Mouse (Mus musculus) neural tube, embryonic 13.5 days (tissue): ENCODE data around the gene Plscr3. TPM values are rescaled to one million over a fixed set of nuclear protein-coding genes. Genes with fewer than 3 reads are reported as not detected.

Source experiments
- ATAC-seq: fragments of 200-750 bp; cut with Nextera tagmentation; 2 replicates; pipeline ENCODE4 v1.8.0; 2017; ENCODE audit warnings: low read depth, mild to moderate bottlenecking, moderate TSS enrichment, moderate library complexity
- H3K27ac ChIP-seq: fragments of 300-500 bp; sonication (generic); replicated peaks from 2 replicates; pipeline ENCODE4 v1.5.1; 2015; ENCODE audit warnings: moderate library complexity, mild to moderate bottlenecking, inconsistent platforms
- H3K27me3 ChIP-seq: fragments of 300-500 bp; sonication (generic); 2 replicates; pipeline ENCODE4 v1.6.1; 2015; ENCODE audit warnings: mild to moderate bottlenecking, inconsistent platforms
- H3K36me3 ChIP-seq: fragments of 300-500 bp; sonication (generic); 2 replicates; pipeline ENCODE4 v1.6.1; 2015; ENCODE audit warnings: mild to moderate bottlenecking, inconsistent platforms
- H3K4me1 ChIP-seq: fragments of 300-500 bp; sonication (generic); replicated peaks from 2 replicates; pipeline ENCODE4 v1.6.1; 2015; ENCODE audit warnings: inconsistent platforms
- H3K4me2 ChIP-seq: fragments of 300-500 bp; sonication (generic); 2 replicates; pipeline ENCODE4 v1.6.1; 2015; ENCODE audit warnings: inconsistent platforms, mild to moderate bottlenecking, moderate library complexity
- H3K4me3 ChIP-seq: fragments of 300-500 bp; sonication (generic); 2 replicates; pipeline ENCODE4 v1.5.1; 2015; ENCODE audit warnings: mild to moderate bottlenecking, inconsistent platforms
- H3K9ac ChIP-seq: fragments of 300-500 bp; sonication (generic); 2 replicates; pipeline ENCODE4 v1.6.1; 2015; ENCODE audit warnings: moderate library complexity, mild to moderate bottlenecking, inconsistent platforms
- H3K9me3 ChIP-seq: fragments of 300-500 bp; sonication (generic); 2 replicates; pipeline ENCODE4 v1.6.1; 2016; ENCODE audit warnings: inconsistent platforms
- WGBS: fragments of 180-500 bp; shearing (Covaris S2); methylation state at CpG from one replicate; pipeline ENCODE4 v1.1.7; 2015; 5-methylcytosine and 5-hydroxymethylcytosine counted together
- polyA plus RNA-seq: library from polyadenylated mRNA; unstranded; fragments of >200 nt; fragmentation: Nextera tagmentation; extraction: Ambion mirVana; gene quantifications from 2 replicates; pipeline ENCODE4 v1.2.1, GENCODE M21; 2015

Plscr3 gene
- polyA plus RNA-seq, result 62.5 and 65.6 TPM in 2 replicates

- WGBS, result under 1% methylated on average over 36 of the region's 38 CpGs
- Histone ChIP-seq H3K4me3 (peak within 1 kb of the TSS; percentile 73), H3K9me3 (no peaks in the 10 kb centered on the region), H3K4me2 (peak within 1 kb of the TSS; percentile 95), H3K4me1 (peaks cover 49% of the 10 kb centered on the region), H3K9ac (peak within 1 kb of the TSS; percentile 92), H3K27me3 (no peaks in the 10 kb centered on the region), H3K27ac (peak within 1 kb of the TSS; percentile 98), H3K36me3 (peaks cover 32% of the 10 kb centered on the region)
- ATAC-seq, result peak; percentile 92
Measured at GRCm38 (mm10) chr11:69846198-69846680, at the start of gene Plscr3. Gene Plscr3 (plus strand): TSS chr11:69846376.

GRCm38 (mm10) chr11:69797924-69798323, 48.3 kb upstream of the Plscr3 start:
- H3K27me3 ChIP-seq, result peaks cover 42% of the 10 kb centered on the region
- WGBS, result 67% methylated on average over 7 of the region's 7 CpGs
- 0 out of 2 replicates have a peak, but pooled peaks cover 4% of the 10 kb centered on the region for H3K36me3 ChIP-seq
- H3K4me3 ChIP-seq, result no peak overlapping the region
- H3K4me1 ChIP-seq, result peaks cover 58% of the 10 kb centered on the region
- no peaks in the 10 kb centered on the region for H3K9me3 ChIP-seq
- H3K9ac ChIP-seq, result no peak overlapping the region
- H3K27ac ChIP-seq, result no peak overlapping the region
- ATAC-seq, result no peak
- H3K4me2 ChIP-seq, result no peak overlapping the region

- WGBS, result 14% methylated on average over 12 of the region's 12 CpGs
- no peak for ATAC-seq
Measured at GRCm38 (mm10) chr11:69799394-69800137, 46.6 kb upstream of the Plscr3 start.

GRCm38 (mm10) chr11:69800138-69800391, 46.1 kb upstream of the Plscr3 start:
- Histone ChIP-seq H3K36me3 (0 out of 2 replicates have a peak, but pooled peaks cover 4% of the 10 kb centered on the region), H3K27me3 (peaks cover 39% of the 10 kb centered on the region), H3K4me3 (peak overlapping the region; percentile 60), H3K9ac (peak overlapping the region; percentile 82), H3K9me3 (no peaks in the 10 kb centered on the region), H3K27ac (peak overlapping the region; percentile 94), H3K4me1 (peaks cover 79% of the 10 kb centered on the region), H3K4me2 (peak overlapping the region; percentile 96)
- under 1% methylated on average over 11 of the region's 11 CpGs for WGBS
- peak; percentile 12; the same call in 1 of the 2 replicates for ATAC-seq

More at GRCm38 (mm10) chr11:69799394-69800137, 46.6 kb upstream of the Plscr3 start:
- Histone ChIP-seq H3K4me3 (peak overlapping the region; percentile 60), H3K36me3 (0 out of 2 replicates have a peak, but pooled peaks cover 4% of the 10 kb centered on the region), H3K27me3 (peaks cover 35% of the 10 kb centered on the region), H3K4me1 (peaks cover 74% of the 10 kb centered on the region), H3K27ac (peak overlapping the region; percentile 94), H3K4me2 (peak overlapping the region; percentile 96), H3K9me3 (no peaks in the 10 kb centered on the region), H3K9ac (peak overlapping the region; percentile 82)

GRCm38 (mm10) chr11:69800392-69801197, 45.6 kb upstream of the Plscr3 start:
- Histone ChIP-seq H3K4me3 (peak overlapping the region; percentile 60), H3K36me3 (0 out of 2 replicates have a peak, but pooled peaks cover 4% of the 10 kb centered on the region), H3K4me1 (peaks cover 78% of the 10 kb centered on the region), H3K27ac (peak overlapping the region; percentile 94), H3K9ac (peak overlapping the region; percentile 82), H3K9me3 (no peaks in the 10 kb centered on the region), H3K27me3 (peaks cover 44% of the 10 kb centered on the region), H3K4me2 (peak overlapping the region; percentile 96)
- WGBS, result under 1% methylated on average over 36 of the region's 36 CpGs
- ATAC-seq, result peak; percentile 72

GRCm38 (mm10) chr11:69801379-69801977, 44.7 kb upstream of the Plscr3 start, which contains the start of gene Fgf11:
Gene Fgf11 (minus strand): TSS chr11:69801857.
- H3K27ac ChIP-seq, result peak within 1 kb of the TSS; percentile 94
- H3K27me3 ChIP-seq, result peaks cover 47% of the 10 kb centered on the region
- WGBS, result 2% methylated on average over 33 of the region's 33 CpGs
- H3K9me3 ChIP-seq, result no peaks in the 10 kb centered on the region
- peak within 1 kb of the TSS; percentile 82 for H3K9ac ChIP-seq
- H3K4me2 ChIP-seq, result peak within 1 kb of the TSS; percentile 96
- H3K4me3 ChIP-seq, result peak within 1 kb of the TSS; percentile 60
- peaks cover 72% of the 10 kb centered on the region for H3K4me1 ChIP-seq
- H3K36me3 ChIP-seq, result 0 out of 2 replicates have a peak, but pooled peaks cover 4% of the 10 kb centered on the region
- ATAC-seq, result 0 out of 2 replicates have a peak, but pooled peaks have one; percentile 1

- ATAC-seq, result peak; percentile 12; the same call in 1 of the 2 replicates
- H3K4me3 ChIP-seq, result peak overlapping the region; percentile 60
- no peaks in the 10 kb centered on the region for H3K9me3 ChIP-seq
- H3K27ac ChIP-seq, result peak overlapping the region; percentile 82
- H3K9ac ChIP-seq, result peak overlapping the region; percentile 82
- H3K4me2 ChIP-seq, result peak overlapping the region; percentile 96
- H3K27me3 ChIP-seq, result peaks cover 47% of the 10 kb centered on the region
- 0 out of 2 replicates have a peak, but pooled peaks cover under 1% of the 10 kb centered on the region for H3K36me3 ChIP-seq
- H3K4me1 ChIP-seq, result peaks cover 72% of the 10 kb centered on the region
- under 1% methylated on average over 33 of the region's 33 CpGs for WGBS
Measured at GRCm38 (mm10) chr11:69802648-69803105, 43.5 kb upstream of the Plscr3 start.

- no peaks in the 10 kb centered on the region for H3K9me3 ChIP-seq
- H3K27me3 ChIP-seq, result peaks cover 42% of the 10 kb centered on the region
- H3K36me3 ChIP-seq, result no peaks in the 10 kb centered on the region
- peaks cover 69% of the 10 kb centered on the region for H3K4me1 ChIP-seq
- under 1% methylated on average over 12 of the region's 12 CpGs for WGBS
- peak overlapping the region; percentile 96 for H3K4me2 ChIP-seq
- peak overlapping the region; percentile 60 for H3K4me3 ChIP-seq
- peak overlapping the region; percentile 82 for H3K27ac ChIP-seq
- ATAC-seq, result no peak
- peak overlapping the region; percentile 82 for H3K9ac ChIP-seq
Measured at GRCm38 (mm10) chr11:69803328-69803727, 42.8 kb upstream of the Plscr3 start.

- peak overlapping the region; percentile 60 for H3K4me3 ChIP-seq
- H3K27me3 ChIP-seq, result peaks cover 42% of the 10 kb centered on the region
- H3K4me1 ChIP-seq, result peaks cover 63% of the 10 kb centered on the region
- WGBS, result under 1% methylated on average over 60 of the region's 60 CpGs
- no peaks in the 10 kb centered on the region for H3K36me3 ChIP-seq
- peak overlapping the region; percentile 82 for H3K27ac ChIP-seq
- ATAC-seq, result peak; percentile 20
- peak overlapping the region; percentile 82 for H3K9ac ChIP-seq
- H3K4me2 ChIP-seq, result peak overlapping the region; percentile 96
- H3K9me3 ChIP-seq, result no peaks in the 10 kb centered on the region
Measured at GRCm38 (mm10) chr11:69803786-69804651, 42.2 kb upstream of the Plscr3 start.

- Histone ChIP-seq H3K9ac (peak overlapping the region; percentile 6; the same call in 1 of the 2 replicates), H3K27ac (no peak overlapping the region)
- WGBS, result 5% methylated on average over 12 of the region's 12 CpGs
Measured at GRCm38 (mm10) chr11:69804652-69804940, 41.6 kb upstream of the Plscr3 start.

More at GRCm38 (mm10) chr11:69804652-69804940, 41.6 kb upstream of the Plscr3 start:
- Histone ChIP-seq H3K9me3 (no peaks in the 10 kb centered on the region), H3K27me3 (peaks cover 42% of the 10 kb centered on the region), H3K4me2 (peak overlapping the region; percentile 96), H3K4me3 (peak overlapping the region; percentile 60), H3K36me3 (no peaks in the 10 kb centered on the region), H3K4me1 (peaks cover 57% of the 10 kb centered on the region)
- no peak for ATAC-seq
